In genomic region chr10:123265241-123265790, GRCm38 (mm10) we compare ENCODE assay signal across 8 mouse cellular contexts. TPM values are rescaled to one million over a fixed set of nuclear protein-coding genes. Genes with fewer than 3 reads are reported as not detected.
DNase-seq lines count a peak whose midpoint lies in the region; ATAC-seq and TF ChIP-seq lines count a peak whose summit lies in the region.

No protein-coding gene starts in this region.

- no peak for DNase-seq in kidney, adult 2 months
- no peak for DNase-seq in kidney, adult 11 months
- peak; percentile 42 for DNase-seq in ZHBTc4 (ENCODE audit: low read depth, low spot score)
- DNase-seq in kidney, postnatal 14 days = peak; percentile 3
- DNase-seq in testis, postnatal 10 days (ENCODE audit: low spot score) = peak; percentile 45
- no peak for DNase-seq in spleen, adult 18-20 months

- H3K27ac ChIP-seq in kidney, adult 2 months (ENCODE audit: insufficient read depth, low read depth, low read length) = no peak overlapping the region
- no peak overlapping the region for H3K27ac ChIP-seq in forebrain, embryonic 12.5 days
- H3K27ac ChIP-seq in midbrain, embryonic 12.5 days (replicated peaks) = peak overlapping the region; percentile 35; the same call in 1 of the 2 replicates

- no peaks in the 10 kb centered on the region for H3K9me3 ChIP-seq in forebrain, embryonic 12.5 days
- H3K9me3 ChIP-seq in midbrain, embryonic 12.5 days = no peaks in the 10 kb centered on the region

- peaks cover 3% of the 10 kb centered on the region; the same call in 1 of the 2 replicates for H3K4me1 ChIP-seq in kidney, adult 2 months (ENCODE audit: control insufficient read depth, insufficient read depth, low read length)
- peaks cover 17% of the 10 kb centered on the region for H3K4me1 ChIP-seq in forebrain, embryonic 12.5 days
- peaks cover 16% of the 10 kb centered on the region; the same call in 1 of the 2 replicates for H3K4me1 ChIP-seq in midbrain, embryonic 12.5 days

- H3K27me3 ChIP-seq in kidney, adult 2 months (replicated peaks; ENCODE audit: control insufficient read depth, insufficient read depth, low read length) = peaks cover 14% of the 10 kb centered on the region
- peaks cover 26% of the 10 kb centered on the region for H3K27me3 ChIP-seq in forebrain, embryonic 12.5 days
- H3K27me3 ChIP-seq in midbrain, embryonic 12.5 days = peaks cover 27% of the 10 kb centered on the region

- ATAC-seq in forebrain, embryonic 12.5 days (ENCODE audit: low FRiP score) = peak; percentile 62
- ATAC-seq in midbrain, embryonic 12.5 days (ENCODE audit: low FRiP score, low read depth) = peak; percentile 54

- TF ChIP-seq POLR2A in kidney, adult 2 months (IDR thresholded peaks at IDR 0.05; ENCODE audit: low read depth, low read length) = no peak

- H3K4me2 ChIP-seq in forebrain, embryonic 12.5 days = peak overlapping the region; percentile 91
- H3K4me2 ChIP-seq in midbrain, embryonic 12.5 days (replicated peaks) = peak overlapping the region; percentile 92

- 2% methylated on average over 50 of the region's 50 CpGs for WGBS in kidney, adult 2 months
- WGBS in forebrain, embryonic 12.5 days = 0% methylated on average over 44 of the region's 50 CpGs
- WGBS in midbrain, embryonic 12.5 days = under 1% methylated on average over 42 of the region's 50 CpGs

- peak overlapping the region; percentile 33 for H3K4me3 ChIP-seq in kidney, adult 2 months (ENCODE audit: insufficient read depth, low read depth, low read length)
- H3K4me3 ChIP-seq in forebrain, embryonic 12.5 days (replicated peaks) = peak overlapping the region; percentile 61
- H3K4me3 ChIP-seq in midbrain, embryonic 12.5 days = peak overlapping the region; percentile 61

- TF ChIP-seq CTCF in kidney, adult 2 months (conservative IDR thresholded peaks at IDR 0.05; ENCODE audit: insufficient read depth, insufficient read length, low read depth, low read length) = no peak

- H3K9ac ChIP-seq in forebrain, embryonic 12.5 days = peak overlapping the region; percentile 66
- H3K9ac ChIP-seq in midbrain, embryonic 12.5 days (replicated peaks) = peak overlapping the region; percentile 62

- H3K36me3 ChIP-seq in kidney, adult 2 months (ENCODE audit: control insufficient read depth, insufficient read depth, low read length) = no peaks in the 10 kb centered on the region
- H3K36me3 ChIP-seq in forebrain, embryonic 12.5 days (replicated peaks) = no peaks in the 10 kb centered on the region
- H3K36me3 ChIP-seq in midbrain, embryonic 12.5 days = no peaks in the 10 kb centered on the region

RNA-seq across cellular contexts. Expression of gene Fam19a2, which starts 1.5 kb away (rescaled TPM):
- polyA plus RNA-seq in kidney, adult 2 months (2012; rRNA removed) = 0.06 TPM in 1 of 2 replicates, not detected in the other
- polyA plus RNA-seq in forebrain, embryonic 12.5 days (2016; fragmentation: Nextera tagmentation; extraction: Ambion mirVana) = 9.3 and 10.2 TPM in 2 replicates
- polyA plus RNA-seq in midbrain, embryonic 12.5 days (2016; fragmentation: Nextera tagmentation; extraction: Ambion mirVana) = 11.3 and 12.6 TPM in 2 replicates

Comparison
In these comparisons a context has a peak if more than half of its experiments do, and no peak if none do; other contexts are left out.
1. DNase-seq: peak in ZHBTc4 (single experiment), kidney, postnatal 14 days (single experiment) and testis, postnatal 10 days (single experiment); none in kidney, adult 2 months (single experiment), kidney, adult 11 months (single experiment) and spleen, adult 18-20 months (0 of 2).
2. Peak in every context shown above with its lines, with median percentiles within 50 percentile points of each other: H3K4me3 ChIP-seq.